Mouse (Mus musculus) G1E (cell line): Measurements from ENCODE around the gene Lce3a.

Experiments used
- CTCF ChIP-seq: IDR thresholded peaks from 2 replicates; pipeline ENCODE4 v1.5.1; 2012; ENCODE audit warnings: low read depth, low read length, inconsistent platforms, mixed read lengths
- GATA1 ChIP-seq: IDR thresholded peaks from 2 replicates; pipeline ENCODE4 v1.6.1; 2012; ENCODE audit warnings: borderline replicate concordance, low read length, inconsistent platforms, mixed read lengths

DNA sequence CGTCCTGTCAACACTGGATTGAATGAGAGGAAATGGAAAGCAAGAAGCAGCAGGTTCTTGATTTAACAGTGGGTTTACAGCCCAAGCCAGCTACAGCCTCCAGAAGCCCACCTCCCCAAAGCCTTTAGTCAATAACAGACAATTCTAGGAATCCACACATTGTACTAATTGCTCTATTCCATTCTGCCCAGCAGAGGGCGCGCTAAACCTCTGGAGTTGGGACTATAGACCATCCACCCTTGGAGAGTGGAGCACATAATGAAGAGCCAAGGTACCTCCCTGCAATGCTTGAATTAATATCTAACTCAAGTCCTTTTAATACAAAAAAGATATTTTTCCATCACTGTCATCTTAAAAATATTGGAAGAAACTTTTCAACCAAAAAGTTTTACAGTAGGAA, 23.0 kb downstream of the Lce3a start:
- no peak for TF ChIP-seq CTCF
- TF ChIP-seq GATA1 = no peak
